Mouse (Mus musculus) heart, adult 8-10 months (tissue): ENCODE measurements around the gene Gse1. TPM values are rescaled to one million over a fixed set of nuclear protein-coding genes. Genes with fewer than 3 reads are reported as not detected.

Experiments used
- DNase-seq: peaks from one replicate; pipeline ENCODE4 v3.0.0; 2022; ENCODE audit warnings: low spot score
- total RNA-seq, 4 experiments: library from RNA; stranded (reverse); gene quantifications; 2 replicates each; pipeline ENCODE4 v1.2.4; 2022

The Gse1 gene
- total RNA-seq, 4 experiments from 2014 or later: 18.9 to 29.1 (median 23.3) TPM

GRCm38 (mm10) chr8:120243222-120243621 lies 15.0 kb downstream of the Gse1 start:
- no peak for DNase-seq

- no peak for DNase-seq
Observed at GRCm38 (mm10) chr8:120243916-120244451, 15.7 kb downstream of the Gse1 start.

DNA sequence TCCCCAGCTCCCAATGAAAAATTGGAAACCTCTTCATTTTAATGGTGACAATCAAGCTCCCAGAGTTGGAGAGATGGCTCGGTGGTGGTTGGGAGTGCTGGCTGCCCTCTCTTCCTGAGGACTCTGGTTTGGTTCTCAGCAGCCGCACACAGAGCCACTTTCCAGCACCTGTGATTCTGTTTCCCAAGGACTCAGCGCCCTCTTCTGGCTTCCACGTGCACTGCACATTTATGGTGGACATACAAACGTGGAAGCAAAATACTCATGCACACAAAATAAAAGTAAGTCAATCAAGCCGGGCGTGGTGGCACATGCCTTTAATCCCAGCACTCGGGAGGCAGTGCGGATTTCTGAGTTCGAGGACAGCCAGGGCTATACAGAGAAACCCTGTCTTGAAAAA lies 16.3 kb downstream of the Gse1 start:
- no peak for DNase-seq

GRCm38 (mm10) chr8:120247618-120248017 lies 19.4 kb downstream of the Gse1 start:
- DNase-seq: no peak

DNA sequence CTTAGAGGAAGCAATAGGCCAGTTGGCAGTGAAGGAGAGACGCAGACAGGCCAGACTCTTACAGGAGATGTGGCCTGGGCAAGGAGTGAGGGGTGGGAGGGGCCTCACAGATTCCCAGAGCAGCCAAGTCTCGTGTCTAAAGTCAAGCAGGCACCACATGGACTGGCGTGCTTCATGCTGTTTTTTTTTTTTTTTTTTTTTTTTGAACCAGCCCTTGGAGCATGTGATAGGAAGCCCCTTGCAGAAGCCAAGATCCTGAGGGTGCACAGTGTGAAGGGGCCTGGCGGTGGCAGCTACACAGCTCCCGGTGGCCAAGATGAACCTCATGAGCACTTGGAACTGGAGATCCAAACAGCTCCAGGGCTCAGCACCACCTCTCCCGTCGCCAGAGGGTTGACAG lies 19.8 kb downstream of the Gse1 start:
- no peak for DNase-seq

- no peak for DNase-seq
Observed at GRCm38 (mm10) chr8:120248451-120248850, 20.2 kb downstream of the Gse1 start.

DNA sequence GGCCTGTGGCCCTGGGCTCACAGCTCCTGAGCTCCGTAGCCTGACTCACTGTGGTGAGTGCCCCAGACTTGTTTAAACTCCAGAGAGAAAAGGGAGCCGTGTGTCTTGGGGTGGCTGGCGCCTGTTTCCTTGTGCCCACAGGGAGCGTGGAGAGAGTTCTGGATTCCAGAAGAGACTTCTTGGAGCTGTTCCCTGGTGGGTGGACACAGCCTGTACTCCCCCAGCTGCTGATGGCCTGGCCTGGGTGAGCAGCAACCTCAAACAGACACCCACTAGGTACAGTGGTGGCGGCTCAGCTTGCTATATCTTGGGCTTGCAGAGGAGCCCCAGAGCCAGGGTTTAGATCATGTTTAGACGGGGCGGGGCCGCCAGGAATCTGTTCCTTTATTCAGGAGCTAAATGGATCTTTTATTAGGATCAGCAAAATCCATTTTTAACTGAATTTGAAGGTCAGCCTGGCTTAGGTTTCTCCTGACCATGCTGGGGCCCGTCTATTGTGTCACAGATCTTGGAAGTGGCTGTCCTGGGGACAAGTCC lies 21.6 kb downstream of the Gse1 start:
- DNase-seq: no peak

DNA sequence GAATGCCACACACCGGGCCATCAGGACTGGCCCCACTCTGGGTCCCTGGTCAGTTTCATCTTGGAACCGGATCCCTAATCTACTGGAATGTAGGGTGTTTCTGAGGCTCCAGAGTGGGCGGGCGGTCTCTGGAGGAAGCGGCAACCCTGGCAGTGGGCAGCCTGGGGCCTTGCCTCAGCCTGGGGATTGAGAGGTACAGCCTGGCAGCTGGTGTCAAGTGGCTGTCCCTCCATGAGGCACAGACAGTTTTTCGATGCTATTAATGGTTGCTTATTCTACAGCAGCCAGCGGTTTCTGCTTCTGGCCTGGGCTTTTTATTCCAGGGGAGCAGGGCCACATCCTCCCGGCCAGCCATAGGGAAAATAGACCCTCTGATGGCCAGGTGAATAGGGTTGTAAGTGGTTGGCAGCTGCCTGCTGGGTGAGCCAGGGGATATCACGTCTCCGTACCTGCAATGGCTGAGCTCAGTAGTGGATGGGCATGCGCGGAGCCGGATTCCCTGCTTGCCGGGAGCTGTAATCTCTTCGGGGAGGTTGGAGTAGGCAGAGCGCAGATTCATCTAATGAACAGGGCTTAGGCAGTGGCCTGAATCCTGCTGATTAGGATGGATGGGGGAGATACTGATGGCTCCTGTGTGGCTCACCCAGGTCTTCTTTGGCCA lies 22.6 kb downstream of the Gse1 start:
- DNase-seq: no peak

DNA sequence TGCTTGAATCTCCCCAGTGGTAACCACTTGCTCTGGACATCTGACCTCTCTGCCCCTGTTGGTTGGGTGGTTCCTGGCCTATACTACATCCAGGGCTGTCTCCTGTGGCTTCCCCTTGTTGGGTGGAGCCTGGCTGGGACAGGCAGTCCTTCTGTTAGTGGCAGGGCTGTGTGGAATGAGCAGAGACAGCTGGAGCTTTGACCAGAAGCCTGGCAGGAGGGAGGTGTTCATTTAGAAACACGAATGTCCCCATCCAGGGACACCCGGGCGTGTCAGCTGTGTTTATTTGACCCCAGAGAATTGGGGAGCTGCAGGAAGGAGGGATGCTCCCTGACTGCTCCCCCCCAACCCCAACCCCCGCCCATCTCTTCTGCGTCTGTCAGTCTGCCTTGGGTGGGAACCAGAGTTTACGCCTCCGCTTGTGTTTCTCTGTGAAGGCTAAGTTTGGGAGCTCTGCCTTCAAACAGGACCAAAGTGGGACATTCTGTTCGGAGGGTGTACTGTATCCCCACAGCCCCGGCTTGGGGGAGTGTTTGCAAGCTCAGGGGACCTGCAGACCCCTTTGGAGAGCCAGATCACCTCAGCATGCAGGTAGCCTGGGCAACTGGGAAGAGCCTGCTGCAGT lies 23.3 kb downstream of the Gse1 start:
- DNase-seq: peak; percentile 55

- DNase-seq: no peak
Observed at GRCm38 (mm10) chr8:120253626-120254025, 25.4 kb downstream of the Gse1 start.

DNA sequence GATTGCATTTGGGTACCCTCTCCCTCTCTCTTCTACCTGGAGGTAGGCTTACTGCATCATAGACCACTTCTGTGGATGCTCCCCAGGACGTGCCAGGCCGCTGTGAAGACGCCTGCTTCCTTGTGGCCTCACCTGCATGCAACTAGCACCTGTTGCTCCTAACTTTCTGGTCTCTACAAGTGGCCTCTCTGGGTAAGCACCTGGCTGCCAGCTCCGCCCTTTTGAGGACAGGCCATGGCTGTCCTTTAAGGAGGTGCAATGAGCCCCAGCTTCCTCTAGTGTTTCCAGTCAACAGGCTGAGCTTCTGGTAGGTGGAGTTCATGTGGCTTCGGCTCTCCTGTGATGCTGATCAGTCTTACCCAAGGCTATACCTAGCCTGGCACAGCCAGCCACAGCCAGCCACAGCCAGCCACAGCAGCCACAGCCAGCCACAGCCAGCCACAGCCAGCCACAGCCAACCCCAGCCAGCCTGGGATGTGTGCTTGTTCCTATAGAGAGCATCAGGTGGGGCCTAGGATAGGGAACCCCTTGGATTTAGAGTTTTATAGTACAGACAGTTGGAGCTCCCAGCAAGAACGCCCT lies 27.2 kb downstream of the Gse1 start:
- no peak for DNase-seq

- DNase-seq: peak; percentile 68
Observed at GRCm38 (mm10) chr8:120256958-120257357, 28.7 kb downstream of the Gse1 start.

- DNase-seq: no peak
Observed at GRCm38 (mm10) chr8:120259206-120259605, 30.9 kb downstream of the Gse1 start.

DNA sequence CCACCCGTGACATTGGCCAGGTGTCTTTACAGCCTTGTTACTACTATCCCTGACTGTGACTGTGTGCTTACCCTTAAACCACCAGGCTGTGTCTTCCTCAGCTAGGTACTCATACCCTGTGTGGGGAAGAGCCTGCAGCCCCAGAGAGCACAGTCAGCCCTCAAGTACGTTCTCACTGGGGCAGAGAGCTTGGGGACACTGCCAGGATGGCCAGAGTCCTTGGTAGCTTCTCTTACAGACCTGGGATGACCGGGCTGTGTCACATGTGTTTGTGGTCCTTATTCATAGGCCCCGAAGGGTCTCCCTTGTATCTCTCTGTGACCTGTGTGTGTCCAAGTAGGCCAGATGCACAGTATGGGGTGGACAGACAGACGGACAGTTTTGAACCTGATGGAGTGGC lies 32.4 kb downstream of the Gse1 start:
- DNase-seq: no peak

- no peak for DNase-seq
Observed at GRCm38 (mm10) chr8:120261338-120262120, 33.3 kb downstream of the Gse1 start.

DNA sequence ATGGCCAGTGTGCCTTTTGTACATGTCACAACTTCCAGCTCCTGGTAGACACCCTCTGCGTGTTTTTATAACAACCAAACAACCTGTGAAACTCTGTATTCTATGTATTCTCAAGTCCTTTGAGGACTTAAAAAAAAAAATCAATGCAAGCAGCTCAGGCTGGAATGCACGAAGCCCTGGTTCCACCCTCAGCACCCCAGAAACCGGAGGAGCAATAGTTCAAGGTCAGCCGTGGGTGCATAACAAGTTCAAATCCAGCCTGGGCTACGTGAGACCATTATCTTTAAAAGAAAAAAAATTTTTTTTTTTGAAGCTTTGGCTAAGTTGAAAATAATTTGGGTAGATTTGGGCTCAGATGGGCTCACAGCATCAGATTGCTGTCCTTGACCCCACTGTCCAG lies 35.6 kb downstream of the Gse1 start:
- DNase-seq: no peak

GRCm38 (mm10) chr8:120264388-120264943 lies 36.2 kb downstream of the Gse1 start:
- no peak for DNase-seq

DNA sequence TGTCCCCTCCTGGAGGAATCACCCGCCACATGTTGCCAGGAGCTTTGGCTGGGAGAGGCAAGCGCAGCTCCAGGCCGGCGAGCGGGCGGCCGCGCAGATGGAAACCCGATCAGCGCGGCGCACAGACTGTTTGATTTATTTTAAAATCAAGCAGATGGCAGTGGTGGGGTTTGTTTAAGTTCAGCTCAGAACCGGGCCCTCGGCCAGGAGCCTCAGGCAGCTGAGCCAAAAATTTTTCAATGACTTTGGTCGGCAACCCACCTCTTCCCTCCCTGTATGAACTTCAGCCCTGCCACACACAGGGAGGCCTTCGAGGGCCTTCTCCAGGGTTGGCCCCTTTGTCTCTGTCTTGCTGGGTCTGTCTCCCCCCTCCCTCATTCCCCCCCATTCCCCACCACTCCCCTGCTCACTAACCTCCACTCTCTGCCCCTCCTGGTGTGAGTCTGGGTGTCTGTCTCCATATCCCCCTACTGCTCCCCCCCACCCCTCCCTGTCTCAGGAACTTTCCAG lies 36.7 kb downstream of the Gse1 start:
- DNase-seq: peak; percentile 58

DNA sequence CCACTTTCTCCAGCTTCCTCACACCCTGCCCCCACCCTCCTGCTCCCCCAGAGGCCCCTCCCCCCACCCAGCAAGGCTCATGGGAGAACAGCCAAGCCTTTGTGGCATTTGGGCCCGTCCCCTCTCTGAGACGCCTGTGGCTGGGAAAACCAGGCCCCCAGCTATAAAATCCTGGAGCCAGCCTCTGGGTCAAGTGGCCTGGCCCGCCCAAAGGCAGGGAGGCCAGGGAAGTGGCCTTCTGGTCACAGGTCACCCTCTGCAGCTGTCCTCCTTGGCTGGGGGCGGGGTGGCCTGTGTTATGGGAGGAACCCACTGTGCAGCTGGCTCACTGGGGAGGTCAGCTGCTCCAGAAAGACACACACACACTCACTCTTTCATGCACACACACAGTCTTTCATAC lies 37.2 kb downstream of the Gse1 start:
- DNase-seq: peak; percentile 66

GRCm38 (mm10) chr8:120268541-120268980 lies 40.3 kb downstream of the Gse1 start:
- no peak for DNase-seq

DNA sequence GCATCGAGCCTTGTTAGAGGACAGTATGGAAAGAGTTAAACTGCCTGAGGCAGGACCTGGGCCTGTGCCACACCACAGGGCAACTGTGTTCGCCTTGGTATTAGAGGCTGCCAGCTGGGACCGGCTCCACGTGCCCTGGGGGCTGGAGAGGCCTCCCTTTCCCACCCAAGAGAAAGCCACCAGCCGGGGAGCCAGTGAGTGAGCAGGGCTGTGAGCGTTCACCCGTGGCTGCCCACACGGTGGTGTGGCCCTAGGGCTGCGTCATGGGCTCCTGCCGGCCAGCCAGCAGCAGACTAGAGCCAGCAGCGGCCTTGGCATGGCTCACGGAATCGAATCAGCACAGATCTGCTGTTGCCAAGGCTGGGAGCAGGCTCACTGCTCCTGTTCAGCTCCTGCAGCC lies 42.2 kb downstream of the Gse1 start:
- peak; percentile 48 for DNase-seq
